Mouse (Mus musculus): ENCODE data around the gene Inpp4a. TPM values are rescaled to one million over a fixed set of nuclear protein-coding genes. Genes with fewer than 3 reads are reported as not detected.

Inpp4a gene
- polyA plus RNA-seq, 1 experiment from 2014 or later = 13.3 TPM

GRCm38 (mm10) chr1:37314338-37314737 lies 14.7 kb downstream of the Inpp4a start:
- WGBS = 38% methylated on average over 7 of the region's 7 CpGs
- Histone ChIP-seq H3K9ac (ENCODE audit: low read length) (no peak overlapping the region), H3K4me3 (ENCODE audit: low read length) (no peak overlapping the region), H3K36me3 (ENCODE audit: control insufficient read depth, insufficient read depth, low read length) (no peaks in the 10 kb centered on the region), H3K4me1 (replicated peaks; ENCODE audit: control insufficient read depth, insufficient read depth, low read length) (peaks cover 18% of the 10 kb centered on the region; the same call in 1 of the 2 replicates), H3K27me3 (ENCODE audit: control insufficient read depth, insufficient read depth, low read depth, low read length) (no peaks in the 10 kb centered on the region), H3K9me3 (ENCODE audit: control insufficient read depth, low read length) (0 out of 2 replicates have a peak, but pooled peaks cover 2% of the 10 kb centered on the region), H3K4me2 (ENCODE audit: low read depth, low read length) (no peak overlapping the region), H3K27ac (ENCODE audit: low read length) (no peak overlapping the region)
- no peak for ATAC-seq (ENCODE audit: low read depth)

GRCm38 (mm10) chr1:37317644-37318285 lies 18.1 kb downstream of the Inpp4a start:
- peak; percentile 43; the same call in 1 of the 2 replicates for ATAC-seq (ENCODE audit: low read depth)
- H3K4me3 ChIP-seq (ENCODE audit: low read length) = no peak overlapping the region
- H3K27ac ChIP-seq (ENCODE audit: low read length) = no peak overlapping the region
- H3K9ac ChIP-seq (ENCODE audit: low read length) = no peak overlapping the region; the same call in 1 of the 2 replicates
- no peaks in the 10 kb centered on the region for H3K9me3 ChIP-seq (ENCODE audit: control insufficient read depth, low read length)
- H3K4me2 ChIP-seq (ENCODE audit: low read depth, low read length) = no peak overlapping the region
- 54% methylated on average over 7 of the region's 7 CpGs for WGBS
- peaks cover 18% of the 10 kb centered on the region; the same call in 1 of the 2 replicates for H3K4me1 ChIP-seq (replicated peaks; ENCODE audit: control insufficient read depth, insufficient read depth, low read length)
- H3K27me3 ChIP-seq (ENCODE audit: control insufficient read depth, insufficient read depth, low read depth, low read length) = no peaks in the 10 kb centered on the region
- H3K36me3 ChIP-seq (ENCODE audit: control insufficient read depth, insufficient read depth, low read length) = no peaks in the 10 kb centered on the region

GRCm38 (mm10) chr1:37318558-37318957 lies 18.9 kb downstream of the Inpp4a start:
- H3K4me2 ChIP-seq (ENCODE audit: low read depth, low read length) = no peak overlapping the region
- 66% methylated on average over 2 of the region's 2 CpGs for WGBS
- H3K27ac ChIP-seq (ENCODE audit: low read length) = no peak overlapping the region
- H3K27me3 ChIP-seq (ENCODE audit: control insufficient read depth, insufficient read depth, low read depth, low read length) = no peaks in the 10 kb centered on the region
- H3K9ac ChIP-seq (ENCODE audit: low read length) = no peak overlapping the region
- H3K9me3 ChIP-seq (ENCODE audit: control insufficient read depth, low read length) = no peaks in the 10 kb centered on the region
- H3K4me1 ChIP-seq (replicated peaks; ENCODE audit: control insufficient read depth, insufficient read depth, low read length) = peaks cover 18% of the 10 kb centered on the region; the same call in 1 of the 2 replicates
- H3K4me3 ChIP-seq (ENCODE audit: low read length) = no peak overlapping the region
- ATAC-seq (ENCODE audit: low read depth) = no peak
- no peaks in the 10 kb centered on the region for H3K36me3 ChIP-seq (ENCODE audit: control insufficient read depth, insufficient read depth, low read length)

GRCm38 (mm10) chr1:37322690-37323089 lies 23.0 kb downstream of the Inpp4a start:
- no peak for ATAC-seq (ENCODE audit: low read depth)
- 69% methylated on average over 2 of the region's 2 CpGs for WGBS

GRCm38 (mm10) chr1:37323208-37323607 lies 23.5 kb downstream of the Inpp4a start:
- Histone ChIP-seq H3K4me2 (ENCODE audit: low read depth, low read length) (no peak overlapping the region), H3K27me3 (ENCODE audit: control insufficient read depth, insufficient read depth, low read depth, low read length) (no peaks in the 10 kb centered on the region), H3K4me1 (replicated peaks; ENCODE audit: control insufficient read depth, insufficient read depth, low read length) (peaks cover 16% of the 10 kb centered on the region), H3K36me3 (ENCODE audit: control insufficient read depth, insufficient read depth, low read length) (no peaks in the 10 kb centered on the region), H3K9ac (ENCODE audit: low read length) (no peak overlapping the region), H3K9me3 (ENCODE audit: control insufficient read depth, low read length) (no peaks in the 10 kb centered on the region), H3K27ac (ENCODE audit: low read length) (no peak overlapping the region), H3K4me3 (ENCODE audit: low read length) (no peak overlapping the region)
- ATAC-seq (ENCODE audit: low read depth) = no peak
- 83% methylated on average over 4 of the region's 4 CpGs for WGBS

More at GRCm38 (mm10) chr1:37322690-37323089, 23.0 kb downstream of the Inpp4a start:
- Histone ChIP-seq H3K4me3 (ENCODE audit: low read length) (no peak overlapping the region), H3K9me3 (ENCODE audit: control insufficient read depth, low read length) (no peaks in the 10 kb centered on the region), H3K4me1 (replicated peaks; ENCODE audit: control insufficient read depth, insufficient read depth, low read length) (peaks cover 20% of the 10 kb centered on the region), H3K9ac (ENCODE audit: low read length) (no peak overlapping the region), H3K36me3 (ENCODE audit: control insufficient read depth, insufficient read depth, low read length) (no peaks in the 10 kb centered on the region), H3K4me2 (ENCODE audit: low read depth, low read length) (no peak overlapping the region), H3K27me3 (ENCODE audit: control insufficient read depth, insufficient read depth, low read depth, low read length) (no peaks in the 10 kb centered on the region), H3K27ac (ENCODE audit: low read length) (no peak overlapping the region)

GRCm38 (mm10) chr1:37324569-37324968 lies 24.9 kb downstream of the Inpp4a start:
- no peak overlapping the region for H3K27ac ChIP-seq (ENCODE audit: low read length)
- ATAC-seq (ENCODE audit: low read depth) = peak; percentile 52; the same call in 1 of the 2 replicates

GRCm38 (mm10) chr1:37327311-37327710 lies 27.6 kb downstream of the Inpp4a start:
- Histone ChIP-seq H3K9ac (ENCODE audit: low read length) (no peak overlapping the region), H3K27me3 (ENCODE audit: control insufficient read depth, insufficient read depth, low read depth, low read length) (no peaks in the 10 kb centered on the region), H3K9me3 (ENCODE audit: control insufficient read depth, low read length) (0 out of 2 replicates have a peak, but pooled peaks cover 3% of the 10 kb centered on the region), H3K4me3 (ENCODE audit: low read length) (no peak overlapping the region), H3K36me3 (ENCODE audit: control insufficient read depth, insufficient read depth, low read length) (no peaks in the 10 kb centered on the region), H3K4me2 (ENCODE audit: low read depth, low read length) (no peak overlapping the region), H3K27ac (ENCODE audit: low read length) (no peak overlapping the region), H3K4me1 (replicated peaks; ENCODE audit: control insufficient read depth, insufficient read depth, low read length) (peaks cover 8% of the 10 kb centered on the region)
- no peak for ATAC-seq (ENCODE audit: low read depth)
- 62% methylated on average over 4 of the region's 4 CpGs for WGBS

More at GRCm38 (mm10) chr1:37324569-37324968, 24.9 kb downstream of the Inpp4a start:
- Histone ChIP-seq H3K9ac (ENCODE audit: low read length) (no peak overlapping the region), H3K4me1 (replicated peaks; ENCODE audit: control insufficient read depth, insufficient read depth, low read length) (peaks cover 8% of the 10 kb centered on the region), H3K4me2 (ENCODE audit: low read depth, low read length) (no peak overlapping the region), H3K4me3 (ENCODE audit: low read length) (no peak overlapping the region), H3K36me3 (ENCODE audit: control insufficient read depth, insufficient read depth, low read length) (no peaks in the 10 kb centered on the region), H3K9me3 (ENCODE audit: control insufficient read depth, low read length) (0 out of 2 replicates have a peak, but pooled peaks cover 3% of the 10 kb centered on the region), H3K27me3 (ENCODE audit: control insufficient read depth, insufficient read depth, low read depth, low read length) (no peaks in the 10 kb centered on the region)
- WGBS = 28% methylated on average over 5 of the region's 5 CpGs

- no peak overlapping the region for H3K27ac ChIP-seq (ENCODE audit: low read length)
These were observed 29.5 kb downstream of the Inpp4a start for GRCm38 (mm10) chr1:37329132-37329531.

GRCm38 (mm10) chr1:37329831-37330230 lies 30.2 kb downstream of the Inpp4a start:
- H3K4me2 ChIP-seq (ENCODE audit: low read depth, low read length) = no peak overlapping the region
- no peak overlapping the region for H3K27ac ChIP-seq (ENCODE audit: low read length)
- H3K27me3 ChIP-seq (ENCODE audit: control insufficient read depth, insufficient read depth, low read depth, low read length) = no peaks in the 10 kb centered on the region
- WGBS = 82% methylated on average over 4 of the region's 4 CpGs
- no peak overlapping the region for H3K4me3 ChIP-seq (ENCODE audit: low read length)
- no peaks in the 10 kb centered on the region; the same call in 1 of the 2 replicates for H3K4me1 ChIP-seq (replicated peaks; ENCODE audit: control insufficient read depth, insufficient read depth, low read length)
- H3K36me3 ChIP-seq (ENCODE audit: control insufficient read depth, insufficient read depth, low read length) = no peaks in the 10 kb centered on the region
- ATAC-seq (ENCODE audit: low read depth) = no peak
- H3K9me3 ChIP-seq (ENCODE audit: control insufficient read depth, low read length) = 0 out of 2 replicates have a peak, but pooled peaks cover 3% of the 10 kb centered on the region
- no peak overlapping the region for H3K9ac ChIP-seq (ENCODE audit: low read length)

More at GRCm38 (mm10) chr1:37329132-37329531, 29.5 kb downstream of the Inpp4a start:
- Histone ChIP-seq H3K9ac (ENCODE audit: low read length) (no peak overlapping the region), H3K4me2 (ENCODE audit: low read depth, low read length) (no peak overlapping the region), H3K9me3 (ENCODE audit: control insufficient read depth, low read length) (0 out of 2 replicates have a peak, but pooled peaks cover 3% of the 10 kb centered on the region), H3K4me1 (replicated peaks; ENCODE audit: control insufficient read depth, insufficient read depth, low read length) (peaks cover 7% of the 10 kb centered on the region), H3K4me3 (ENCODE audit: low read length) (no peak overlapping the region), H3K27me3 (ENCODE audit: control insufficient read depth, insufficient read depth, low read depth, low read length) (no peaks in the 10 kb centered on the region), H3K36me3 (ENCODE audit: control insufficient read depth, insufficient read depth, low read length) (no peaks in the 10 kb centered on the region)
- 85% methylated on average over 3 of the region's 3 CpGs for WGBS
- no peak for ATAC-seq (ENCODE audit: low read depth)
